ENCODE assay signal across 21 mouse cellular contexts in the genomic region with DNA sequence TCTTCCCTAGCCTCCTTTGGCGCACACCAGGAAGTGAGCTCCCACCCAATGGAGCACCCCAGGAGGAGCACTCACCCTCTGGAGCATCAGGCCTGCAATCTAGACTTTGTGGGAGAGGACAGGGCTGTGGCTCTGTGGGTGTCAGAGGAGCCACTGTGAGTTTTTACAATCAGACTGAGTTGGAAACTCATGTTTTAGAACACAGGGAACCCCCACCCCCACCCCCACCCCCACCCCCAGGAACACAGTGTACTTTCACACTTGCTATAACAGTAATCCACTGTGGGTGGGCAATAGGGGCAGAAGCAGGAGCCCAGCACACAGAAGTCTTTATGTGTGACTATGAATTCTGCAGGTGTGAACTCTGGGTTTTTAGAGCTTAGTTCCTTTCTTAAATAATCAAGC.
"Had no signal": no experiment of that assay in that cellular context is flagged by ENCODE, and none has a peak within 500 bp of the region (broad histone marks: within the 10 kb centered on the region; RNA-seq: fewer than 3 reads in every experiment).

No protein-coding gene starts in this region.

- H3K4me2 ChIP-seq: intestine, embryonic 15.5 days; kidney, embryonic 15.5 days; limb, embryonic 15.5 days; liver, embryonic 11.5 days; lung, embryonic 14.5 days; midbrain, embryonic 11.5 days; stomach, embryonic 15.5 days had no signal

- ATAC-seq: intestine, embryonic 15.5 days; liver, postnatal 0 days; lung, postnatal 0 days had no signal

- H3K4me1 ChIP-seq: intestine, embryonic 15.5 days; kidney, embryonic 15.5 days; megakaryocyte, embryonic 14.5 days; stomach, embryonic 15.5 days had no signal

- H3K9me3 ChIP-seq: intestine, embryonic 15.5 days; kidney, embryonic 15.5 days; limb, embryonic 15.5 days; stomach, embryonic 15.5 days had no signal

- H3K9ac ChIP-seq: intestine, embryonic 15.5 days; kidney, embryonic 15.5 days; limb, embryonic 15.5 days; liver, embryonic 14.5 days; liver, postnatal 0 days; lung, embryonic 14.5 days; stomach, embryonic 15.5 days had no signal

- H3K27ac ChIP-seq: intestine, embryonic 15.5 days; kidney, embryonic 15.5 days; liver, embryonic 14.5 days; stomach, embryonic 15.5 days had no signal

- H3K27me3 ChIP-seq: intestine, embryonic 15.5 days; kidney, embryonic 15.5 days; limb, embryonic 15.5 days; megakaryocyte, embryonic 14.5 days; stomach, embryonic 15.5 days had no signal

- DNase-seq: kidney, adult 11 months; kidney, adult 8-10 months; kidney, postnatal 10 days; kidney, postnatal 36 days; layer of hippocampus, postnatal 36 days; liver, postnatal 0 days; lung, embryonic 14.5 days; lung, postnatal 36 days; midbrain, embryonic 14.5 days; right cerebral cortex, postnatal 25 days; spleen, adult 18-20 months; thymus, postnatal 36 days had no signal

- H3K4me3 ChIP-seq: intestine, embryonic 15.5 days; kidney, embryonic 15.5 days; limb, embryonic 15.5 days; megakaryocyte, embryonic 14.5 days; stomach, embryonic 15.5 days had no signal

- H3K36me3 ChIP-seq: intestine, embryonic 15.5 days; kidney, embryonic 15.5 days; limb, embryonic 15.5 days; stomach, embryonic 15.5 days had no signal
